Mouse (Mus musculus) kidney, postnatal 36 days (tissue): ENCODE measurements around the gene Dctpp1.

Source experiments
- DNase-seq, 2 experiments: peaks; one replicate each; pipeline ENCODE4 v3.0.0; 2021 to 2022; ENCODE audit warnings: mixed read lengths in 2 of 2

The Dctpp1 gene

DNA sequence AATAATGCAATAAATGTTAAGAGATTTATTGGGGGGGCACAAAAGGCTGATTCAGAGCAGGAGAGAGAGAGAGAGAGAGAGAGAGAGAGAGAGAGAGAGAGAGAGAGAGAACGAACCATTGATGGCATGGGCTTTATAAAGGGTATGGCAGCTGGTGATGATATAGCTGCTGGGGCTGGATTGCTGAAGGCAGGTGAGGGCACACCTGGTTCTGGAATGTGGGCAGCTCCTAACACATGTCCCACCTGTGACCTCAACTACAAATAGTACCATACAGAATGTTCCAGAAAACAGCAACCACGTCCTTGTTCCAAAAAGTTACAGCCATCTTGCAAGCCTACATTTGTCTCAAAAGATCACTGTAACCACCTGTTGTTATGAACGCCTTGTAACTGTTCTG lies 29.1 kb downstream of the Dctpp1 start:
- no peak for DNase-seq

DNA sequence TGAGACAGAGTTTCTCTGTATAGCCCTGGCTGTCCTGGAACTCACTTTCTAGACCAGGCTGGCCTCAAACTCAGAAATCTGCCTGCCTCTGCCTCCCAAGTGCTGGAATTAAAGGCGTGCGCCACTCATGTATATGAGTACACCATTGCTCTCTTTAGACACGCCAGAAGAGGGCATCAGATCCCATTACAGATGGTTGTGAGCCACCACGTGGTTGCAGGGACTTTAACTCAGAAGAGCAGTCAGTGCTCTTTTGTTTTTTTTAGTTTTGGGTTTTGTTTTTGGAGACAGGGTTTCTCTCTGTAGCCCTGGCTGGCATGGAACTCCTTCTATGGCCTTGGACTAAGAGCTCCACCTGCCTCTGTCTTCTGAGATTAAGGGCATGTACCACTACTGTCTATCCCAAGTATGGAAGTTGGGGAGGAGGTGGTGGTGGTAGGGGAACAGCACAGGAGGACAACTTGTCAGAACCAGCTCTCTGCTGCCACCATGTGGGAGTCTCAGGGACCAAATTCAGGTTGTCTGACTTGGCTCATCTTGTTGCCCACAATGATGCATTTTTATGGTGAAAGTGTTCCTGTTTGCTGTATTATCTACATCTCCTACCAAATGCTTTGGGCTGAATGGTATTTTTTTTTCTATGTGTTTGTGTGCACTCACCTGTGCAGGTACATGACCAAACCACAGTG lies 31.8 kb downstream of the Dctpp1 start:
- peak; percentile 83 to 94 for DNase-seq

DNA sequence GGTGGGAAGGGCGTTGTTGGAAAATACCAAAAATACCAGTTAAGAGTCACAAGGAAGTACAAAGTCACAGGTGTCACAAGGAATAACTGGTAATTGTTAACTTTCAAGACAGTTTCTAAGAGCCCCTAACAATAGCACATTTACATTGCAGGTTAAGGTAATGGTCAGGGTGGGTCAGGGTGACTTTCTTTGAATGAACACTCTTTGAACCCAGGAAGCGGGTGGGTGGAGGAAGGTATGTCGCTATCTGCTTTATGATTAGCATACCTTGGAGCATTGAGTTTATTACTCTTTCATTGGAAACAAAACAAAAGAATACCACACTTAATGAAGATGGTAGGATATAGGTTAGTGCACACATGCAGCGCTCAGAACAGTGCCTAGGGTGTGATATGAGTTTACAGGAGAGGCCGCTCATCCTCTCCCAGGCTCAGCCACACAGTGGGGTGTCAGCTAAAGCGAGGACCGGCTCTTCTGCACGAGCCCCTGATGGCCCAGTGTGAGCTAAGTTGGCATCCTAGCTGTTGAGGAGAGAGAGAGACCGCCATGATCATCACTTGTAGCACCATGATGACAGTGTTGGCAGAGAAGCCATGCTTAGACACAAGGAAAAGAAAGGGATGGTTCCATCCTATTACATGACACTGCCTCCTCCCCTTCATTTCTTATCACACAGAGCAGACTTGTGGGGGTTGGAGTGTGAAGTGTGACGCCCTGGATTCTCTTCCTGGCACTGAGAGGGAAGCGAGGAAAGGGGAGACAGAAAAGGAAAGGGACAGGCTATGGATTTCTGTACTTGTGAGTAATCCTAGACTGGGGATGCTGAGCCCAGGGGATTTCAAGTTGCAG lies 35.1 kb downstream of the Dctpp1 start:
- DNase-seq, result no peak

GRCm38 (mm10) chr7:127224616-127225015 lies 35.9 kb downstream of the Dctpp1 start:
- no peak for DNase-seq

DNA sequence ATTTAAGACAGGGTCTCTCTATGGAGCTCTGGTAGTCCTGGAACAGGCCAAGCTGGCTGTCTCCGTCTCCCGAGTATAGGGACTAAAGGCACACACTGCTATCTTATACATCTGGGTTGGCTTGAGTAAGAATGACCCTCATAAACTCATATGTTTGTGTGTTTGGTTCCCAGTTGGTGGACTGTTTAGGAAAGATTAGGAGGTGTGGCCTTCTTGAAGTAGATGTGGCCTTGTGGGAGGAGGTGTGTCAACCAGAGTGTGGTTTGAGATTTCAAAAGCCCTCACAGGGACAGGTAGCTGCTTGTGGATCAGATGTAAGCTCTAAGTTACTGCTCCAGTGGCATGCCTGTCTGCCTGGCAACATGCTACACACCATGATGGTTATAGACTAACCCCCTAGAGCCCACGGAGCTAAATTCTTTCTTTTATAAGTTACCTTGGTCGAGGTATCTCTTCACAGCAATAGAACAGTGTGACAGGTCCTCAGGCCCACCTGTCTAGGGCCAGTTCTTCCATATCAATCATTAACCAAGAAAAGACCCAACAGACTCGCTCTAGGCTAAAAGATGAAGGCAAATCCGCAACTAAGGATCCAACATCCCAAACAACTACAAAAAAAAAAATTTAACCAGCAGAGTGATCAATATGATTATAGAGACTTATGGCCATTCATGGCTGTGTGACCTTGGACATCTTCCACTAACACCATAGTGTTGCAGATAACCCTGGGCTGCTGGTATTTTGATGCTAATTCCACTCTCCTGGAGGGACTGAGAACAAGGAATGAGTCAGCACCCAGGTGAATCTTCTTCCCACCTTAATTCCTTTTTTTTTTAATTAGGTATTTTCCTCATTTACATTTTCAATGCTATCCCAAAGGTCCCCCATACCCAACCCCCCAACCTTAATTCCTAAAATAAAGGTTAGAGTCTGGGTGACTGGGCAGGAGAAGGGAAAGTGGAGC lies 36.7 kb downstream of the Dctpp1 start:
- no peak for DNase-seq

GRCm38 (mm10) chr7:127223106-127223505 lies 37.4 kb downstream of the Dctpp1 start:
- DNase-seq, result no peak

GRCm38 (mm10) chr7:127220440-127220839 lies 40.1 kb downstream of the Dctpp1 start:
- no peak for DNase-seq

DNA sequence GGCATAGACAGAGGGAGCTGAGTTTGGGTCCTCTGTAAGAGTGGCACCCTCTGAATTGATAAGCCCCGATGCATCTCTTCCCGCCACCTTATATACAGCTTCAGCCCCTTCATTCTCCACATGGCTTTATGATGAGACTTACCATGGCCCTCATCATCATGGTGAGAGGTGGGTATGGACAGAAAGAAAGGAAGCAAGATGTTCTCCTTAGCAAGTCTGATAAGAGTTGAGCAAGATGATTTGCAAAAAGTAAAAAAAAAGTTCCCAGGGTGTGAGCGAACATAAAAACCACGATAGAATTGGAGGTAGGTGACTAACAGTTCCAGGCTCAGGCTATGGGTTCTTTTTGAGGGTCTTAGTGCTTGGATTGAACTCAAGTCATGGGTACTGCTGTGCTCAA lies 41.8 kb downstream of the Dctpp1 start:
- no peak for DNase-seq

DNA sequence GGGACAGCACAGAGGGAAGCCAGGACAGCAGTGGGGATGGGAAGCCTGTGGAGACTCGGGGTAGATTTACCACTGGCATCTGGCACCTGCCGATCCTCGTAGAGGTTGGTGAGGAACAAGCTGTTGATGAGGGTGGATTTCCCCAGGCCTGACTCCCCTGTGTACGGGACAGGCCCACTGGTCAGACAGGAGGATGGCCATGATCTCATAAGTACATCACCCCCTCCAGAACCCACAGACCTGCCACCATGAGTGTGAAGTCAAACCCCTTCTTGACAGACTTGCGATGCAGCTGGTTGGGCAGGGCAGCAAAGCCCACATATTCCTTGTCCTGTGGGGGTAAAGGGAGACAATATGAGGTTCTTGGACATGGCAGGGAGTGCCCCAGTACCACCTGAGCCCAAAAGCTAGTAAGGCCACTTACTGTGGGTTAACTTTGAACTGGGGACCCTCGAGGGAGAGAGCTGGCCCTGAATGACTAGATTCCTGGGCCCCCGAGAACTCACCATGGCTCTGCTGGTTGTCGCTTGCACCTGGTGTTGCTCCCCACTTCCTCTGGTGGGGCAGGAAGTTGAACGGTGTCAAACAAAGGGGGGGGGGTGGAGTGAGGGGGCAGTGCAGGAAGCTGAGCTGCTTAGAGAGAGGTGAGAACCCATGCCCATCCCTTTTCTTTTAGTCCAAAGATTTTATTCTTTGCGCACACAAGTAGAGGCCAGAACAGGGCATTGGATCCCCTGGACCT lies 42.4 kb downstream of the Dctpp1 start:
- no peak for DNase-seq

DNA sequence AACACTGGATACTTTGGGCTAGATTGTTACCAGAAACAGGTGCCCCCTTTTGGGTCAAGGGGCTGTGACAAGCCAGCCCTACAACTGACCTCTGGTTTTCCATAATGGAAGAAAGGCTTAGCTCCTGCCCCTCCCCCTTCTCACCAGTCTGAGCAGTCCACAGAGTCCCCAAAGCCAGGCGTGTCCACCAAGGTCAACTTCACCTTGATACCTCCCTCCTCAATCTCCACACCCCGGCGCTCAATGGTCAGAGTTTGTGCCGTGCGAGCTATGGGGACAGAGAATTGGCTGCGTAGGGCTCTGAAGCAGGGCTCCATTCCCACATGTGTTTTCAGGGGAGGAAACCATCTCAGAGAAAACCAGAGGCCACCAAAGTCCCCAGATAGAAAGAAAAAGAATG lies 43.0 kb downstream of the Dctpp1 start:
- no peak for DNase-seq

DNA sequence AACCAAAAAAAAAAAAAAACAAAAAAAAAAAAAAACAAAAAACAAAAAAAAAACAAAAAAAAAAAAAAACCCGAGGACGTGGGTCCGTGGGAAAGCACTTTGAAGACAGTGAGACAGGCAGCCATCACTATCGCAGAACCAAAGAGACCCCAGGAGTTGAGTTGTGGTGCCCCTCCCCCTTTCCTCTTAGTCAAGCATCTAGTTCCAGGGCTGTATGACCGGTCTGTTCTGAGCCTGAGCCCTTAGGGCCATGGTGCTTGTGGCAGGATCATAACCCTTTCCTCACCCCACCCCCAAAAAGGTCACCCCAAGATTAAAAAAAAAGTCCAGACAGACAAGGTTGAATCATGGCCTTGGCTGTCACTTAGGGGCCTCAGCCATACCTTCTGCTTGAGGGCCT lies 44.2 kb downstream of the Dctpp1 start:
- DNase-seq, result no peak

- peak; percentile 73 to 77 for DNase-seq
Measured at GRCm38 (mm10) chr7:127214981-127215871, 45.3 kb downstream of the Dctpp1 start.

DNA sequence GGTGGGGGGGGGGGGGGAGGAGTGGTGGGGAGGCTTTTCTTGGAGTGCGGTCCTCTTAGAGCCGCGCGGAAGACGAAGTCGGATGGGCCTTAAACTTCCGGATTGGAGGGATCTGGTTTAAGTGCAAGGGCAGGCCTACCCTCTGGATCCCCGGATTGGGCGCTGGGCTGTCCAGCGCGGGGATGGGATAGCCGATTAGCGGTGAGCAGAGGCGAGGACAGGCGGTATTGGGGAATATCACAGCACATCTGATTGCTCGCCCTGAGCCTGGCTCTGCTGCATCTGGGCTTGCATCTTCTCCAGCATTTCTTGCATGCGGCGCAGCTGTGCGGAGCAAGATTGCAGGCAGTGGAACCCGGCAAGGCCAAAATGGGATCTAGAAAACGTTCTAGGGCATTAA lies 46.0 kb downstream of the Dctpp1 start:
- DNase-seq, result peak in 1 of 2 experiments; percentile 26

- DNase-seq, result no peak
Measured at GRCm38 (mm10) chr7:127213930-127214329, 46.6 kb downstream of the Dctpp1 start.

GRCm38 (mm10) chr7:127213485-127213884 lies 47.0 kb downstream of the Dctpp1 start:
- DNase-seq, result peak; percentile 46 to 70

- DNase-seq, result no peak
Measured at GRCm38 (mm10) chr7:127212432-127213250, 47.9 kb downstream of the Dctpp1 start.

DNA sequence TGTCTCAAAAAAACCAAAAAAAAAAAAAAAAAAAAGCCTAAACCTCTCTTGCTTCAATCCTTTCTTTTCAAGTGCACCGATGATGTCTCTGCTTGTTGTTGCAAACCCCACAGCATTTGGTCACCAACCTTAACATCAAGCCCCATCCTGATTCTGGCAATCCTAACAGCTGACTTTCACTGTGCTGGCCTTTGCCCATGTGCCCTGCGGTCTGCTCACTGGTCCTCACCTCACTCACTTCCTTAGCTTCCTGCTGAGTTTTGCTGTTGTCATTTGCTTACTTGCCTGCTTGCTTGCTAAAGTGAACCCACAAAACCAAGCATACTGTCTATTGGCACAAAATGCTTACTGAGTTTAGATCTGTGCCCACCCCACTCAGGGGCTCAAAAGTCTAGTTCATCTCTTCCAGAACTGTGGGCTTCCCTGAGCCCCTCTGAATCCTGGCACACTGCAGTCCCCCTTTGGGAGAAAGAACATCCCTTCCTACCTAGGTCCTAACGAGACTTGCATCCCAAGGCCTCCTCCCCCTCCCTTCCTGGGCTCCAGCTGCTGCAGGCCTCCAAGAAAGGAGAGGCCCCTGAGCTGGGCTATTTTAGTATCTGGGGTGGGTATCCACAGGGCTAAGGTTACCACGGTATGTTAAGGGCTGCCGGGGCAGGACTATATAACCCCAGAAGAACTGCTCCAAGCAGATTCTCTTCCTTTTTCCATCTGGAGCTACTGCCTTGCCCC lies 49.3 kb downstream of the Dctpp1 start:
- peak in 1 of 2 experiments; percentile 35 for DNase-seq

- no peak for DNase-seq
Measured at GRCm38 (mm10) chr7:127210266-127210665, 50.2 kb downstream of the Dctpp1 start.

GRCm38 (mm10) chr7:127209851-127210250 lies 50.7 kb downstream of the Dctpp1 start:
- DNase-seq, result no peak
